Mouse (Mus musculus) lung, postnatal 14 days (tissue): ENCODE data around the gene Pygm.
A peak's percentile ranks its signal among the peaks of the same experiment; 100 is the strongest.

ENCODE experiments used
- DNase-seq: peaks from one replicate; pipeline ENCODE4 v3.0.0; 2021

Pygm gene

DNA sequence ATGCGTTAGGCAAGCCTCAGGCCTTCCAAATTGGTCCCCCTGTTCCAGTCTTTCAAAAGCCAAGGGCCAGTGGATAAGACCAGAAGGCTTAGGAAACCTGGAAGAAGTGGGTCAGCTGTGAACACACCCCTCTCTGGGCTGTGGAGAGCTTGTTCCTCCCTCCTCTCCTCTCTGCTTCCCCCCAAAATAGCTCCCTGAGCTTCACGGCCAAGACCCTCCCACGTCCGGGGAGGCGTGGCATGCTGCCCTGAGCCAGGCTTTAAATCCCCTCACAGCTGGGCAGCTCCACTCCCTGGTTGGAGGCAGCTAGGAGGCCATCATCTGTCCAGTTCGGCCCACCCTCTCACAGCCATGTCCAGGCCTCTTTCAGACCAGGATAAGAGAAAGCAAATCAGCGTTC is at the start of gene Pygm:
Gene Pygm, plus strand, starts transcription at position 272 of the 400 bp plus-strand sequence.
- DNase-seq: peak; percentile 78

DNA sequence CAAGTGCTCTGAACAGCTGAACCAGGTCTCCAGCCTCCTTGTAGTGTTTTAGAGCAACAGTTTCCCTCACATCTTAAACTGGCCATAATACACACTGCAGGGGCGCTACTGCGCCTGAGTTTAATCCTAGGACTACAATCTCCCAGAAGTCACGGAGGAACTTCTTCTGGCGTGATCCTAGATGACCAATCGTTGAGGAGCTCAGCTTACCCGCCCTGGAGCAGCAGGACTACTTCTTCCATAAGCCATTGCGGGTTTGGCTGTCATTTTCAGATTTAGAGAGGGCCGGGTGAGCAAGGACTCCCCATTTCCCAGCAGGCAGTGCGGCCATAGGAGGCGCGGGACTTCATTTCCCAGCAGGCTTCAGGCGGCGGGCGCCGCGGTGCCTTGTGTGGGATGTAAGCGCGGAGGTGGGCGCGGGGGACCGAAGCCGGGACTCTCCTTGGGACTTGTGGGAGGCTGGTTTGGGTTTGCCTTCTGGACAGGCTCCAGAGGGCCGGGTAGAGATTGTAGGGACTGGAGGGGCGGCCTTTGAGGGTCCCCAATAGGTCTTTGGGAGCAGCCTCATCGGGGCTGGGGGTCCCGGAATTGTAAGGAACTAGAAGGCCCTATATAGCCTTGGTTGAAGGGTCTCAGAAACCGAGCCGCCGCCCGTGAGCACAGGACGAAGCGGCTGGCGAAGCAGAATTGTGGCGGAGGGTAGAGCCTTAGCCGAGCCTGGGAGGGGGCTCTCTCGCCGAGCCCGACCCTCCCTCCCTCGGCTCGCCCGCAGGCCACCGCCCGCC is 49.3 kb upstream of the Pygm start, which contains the start of gene Men1:
Gene Men1, plus strand, starts transcription at position 307 of the 785 bp plus-strand sequence.
- peak; percentile 91 for DNase-seq

DNA sequence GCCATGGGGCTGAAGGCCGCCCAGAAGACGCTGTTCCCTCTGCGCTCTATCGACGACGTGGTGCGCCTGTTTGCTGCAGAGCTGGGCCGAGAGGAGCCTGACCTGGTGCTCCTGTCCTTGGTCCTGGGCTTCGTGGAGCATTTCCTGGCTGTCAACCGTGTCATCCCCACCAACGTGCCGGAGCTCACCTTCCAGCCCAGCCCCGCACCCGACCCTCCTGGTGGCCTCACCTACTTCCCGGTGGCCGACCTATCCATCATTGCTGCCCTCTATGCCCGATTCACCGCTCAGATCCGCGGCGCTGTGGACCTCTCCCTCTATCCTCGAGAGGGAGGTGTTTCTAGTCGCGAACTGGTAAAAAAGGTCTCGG is 48.8 kb upstream of the Pygm start:
- no peak for DNase-seq

DNA sequence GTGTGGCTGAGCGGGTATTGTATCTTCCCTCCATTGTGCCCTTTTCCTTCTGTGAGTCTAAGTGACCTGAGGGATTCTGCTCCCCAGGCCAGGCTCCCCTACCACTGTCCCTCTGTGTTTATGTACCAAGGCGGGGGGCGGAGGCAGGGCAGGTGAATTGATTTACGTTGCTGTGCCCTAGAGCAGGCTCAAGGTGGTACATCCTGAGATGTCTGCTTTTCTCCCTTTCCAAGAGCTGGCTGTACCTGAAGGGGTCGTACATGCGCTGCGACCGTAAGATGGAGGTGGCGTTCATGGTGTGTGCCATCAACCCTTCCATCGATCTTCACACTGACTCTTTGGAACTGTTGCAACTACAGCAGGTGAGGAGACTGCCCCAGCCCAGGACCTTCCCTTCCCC is 47.3 kb upstream of the Pygm start:
- DNase-seq: no peak

DNA sequence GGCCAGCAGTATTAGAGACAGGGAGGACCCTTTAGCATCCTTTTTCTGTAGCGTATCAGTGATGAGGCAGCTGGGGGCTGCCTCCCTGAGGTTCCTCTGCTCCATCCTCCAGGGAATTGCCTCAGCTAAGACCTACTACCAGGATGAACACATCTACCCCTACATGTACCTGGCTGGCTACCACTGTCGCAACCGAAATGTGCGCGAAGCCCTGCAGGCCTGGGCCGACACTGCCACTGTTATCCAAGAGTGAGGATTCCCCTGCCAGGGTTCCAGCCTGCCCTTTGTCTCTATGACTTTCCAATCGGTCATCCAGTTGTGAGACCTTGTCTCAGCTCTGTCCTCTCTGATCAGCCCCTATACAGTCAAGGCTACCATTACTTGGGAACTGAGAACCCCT is 46.0 kb upstream of the Pygm start:
- no peak for DNase-seq

DNA sequence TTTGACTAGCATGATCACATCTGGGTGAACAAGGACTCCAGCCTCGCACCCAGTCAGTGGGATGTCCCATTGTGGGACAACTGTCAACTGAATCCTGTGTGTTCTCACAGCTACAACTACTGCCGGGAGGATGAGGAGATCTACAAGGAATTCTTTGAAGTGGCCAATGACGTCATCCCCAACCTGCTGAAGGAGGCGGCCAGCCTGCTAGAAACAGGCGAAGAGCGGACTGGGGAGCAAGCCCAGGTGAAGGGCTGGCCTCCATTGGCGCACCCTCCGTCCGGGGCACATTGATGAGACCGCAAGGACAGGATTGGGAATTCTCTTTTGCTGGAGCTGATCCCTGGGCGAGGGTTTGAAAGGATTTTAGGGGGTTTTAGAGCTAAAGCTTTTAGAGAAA is 45.5 kb upstream of the Pygm start:
- no peak for DNase-seq

DNA sequence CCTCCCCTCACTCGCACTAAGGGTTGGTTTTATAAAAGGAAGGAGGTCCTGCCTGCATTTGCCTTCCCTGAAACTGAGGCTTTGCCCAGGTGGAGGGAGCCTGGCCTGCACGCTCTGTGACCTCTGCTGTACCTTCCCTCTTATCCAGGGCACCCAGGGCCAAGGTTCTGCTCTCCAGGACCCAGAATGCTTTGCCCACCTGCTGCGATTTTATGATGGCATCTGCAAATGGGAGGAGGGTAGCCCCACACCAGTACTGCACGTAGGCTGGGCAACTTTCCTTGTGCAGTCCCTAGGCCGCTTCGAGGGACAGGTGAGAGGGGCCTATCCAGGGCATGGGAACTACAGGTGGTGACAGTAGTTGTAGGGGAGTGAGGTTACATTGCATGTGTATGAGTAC is 45.0 kb upstream of the Pygm start:
- DNase-seq: no peak

DNA sequence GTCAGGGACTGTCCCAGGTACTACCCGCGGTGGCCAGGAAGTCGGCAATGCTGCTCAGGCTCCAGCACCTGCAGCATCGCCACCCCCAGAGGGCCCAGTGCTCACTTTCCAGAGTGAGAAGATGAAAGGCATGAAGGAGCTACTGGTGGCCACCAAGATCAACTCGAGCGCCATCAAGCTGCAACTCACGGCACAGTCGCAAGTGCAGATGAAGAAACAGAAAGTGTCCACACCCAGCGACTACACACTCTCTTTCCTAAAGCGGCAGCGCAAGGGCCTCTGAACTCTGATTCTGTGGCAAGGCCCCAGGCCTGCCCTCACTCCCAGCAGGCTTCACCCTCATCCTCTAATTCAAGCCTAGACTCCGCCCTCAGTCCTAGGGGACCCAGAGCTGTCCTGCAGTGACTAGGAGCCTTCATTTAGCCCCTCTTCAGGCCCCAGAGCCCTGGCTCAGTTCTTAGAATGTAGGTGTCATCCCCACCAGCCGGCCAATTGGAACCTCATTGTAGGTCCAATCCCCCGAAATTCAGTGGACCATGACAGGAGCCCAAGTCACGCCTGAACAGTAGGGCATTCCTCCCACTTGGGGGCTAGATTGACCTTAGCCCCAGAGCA is 44.2 kb upstream of the Pygm start:
- DNase-seq: peak; percentile 59

DNA sequence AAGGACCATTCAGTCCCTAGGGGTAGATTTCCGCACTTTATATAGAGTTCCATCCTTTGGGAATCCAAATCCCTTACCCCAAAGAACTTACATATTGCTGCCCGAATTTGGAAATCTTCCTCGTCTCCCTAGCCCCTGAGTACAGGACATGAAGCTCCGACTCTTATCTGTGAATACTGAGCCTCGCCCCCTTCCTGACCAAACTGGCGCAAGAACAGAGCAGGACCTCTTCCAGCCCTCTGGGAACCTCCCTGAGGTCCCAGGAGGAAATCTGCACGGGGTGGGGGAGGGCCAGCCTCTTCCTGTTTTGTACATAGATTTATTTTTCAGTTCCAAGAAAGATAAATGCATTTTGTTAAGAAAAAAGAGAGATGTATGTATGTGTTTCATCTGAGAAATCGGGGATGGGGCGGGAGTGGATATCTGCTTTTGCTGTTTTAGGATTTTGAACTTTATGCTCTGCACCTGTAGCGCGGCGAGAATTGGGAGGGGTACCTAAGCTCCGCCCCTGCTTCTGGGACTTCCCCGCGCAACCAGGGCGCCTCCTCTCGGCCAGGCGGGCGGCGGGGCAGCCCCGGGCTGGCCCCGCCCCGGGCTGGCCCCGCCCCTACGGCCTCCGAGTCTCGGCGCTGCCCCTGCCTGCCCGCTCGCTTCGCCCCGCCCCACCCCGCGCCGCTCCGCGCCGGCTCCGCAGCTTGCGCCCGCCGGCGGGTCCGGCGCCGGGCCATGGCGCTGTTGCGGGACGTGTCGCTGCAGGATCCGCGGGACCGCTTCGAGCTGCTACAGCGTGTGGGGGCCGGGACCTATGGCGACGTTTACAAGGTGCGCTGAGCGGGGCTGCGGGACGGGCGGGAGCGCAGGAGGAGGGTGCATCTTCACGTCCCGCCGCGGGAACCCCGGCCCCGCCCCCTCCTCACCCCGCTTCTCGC is 43.4 kb upstream of the Pygm start, which contains the start of gene Map4k2:
Gene Map4k2, plus strand, starts transcription at position 612 of the 929 bp plus-strand sequence.
- DNase-seq: peak; percentile 91

DNA sequence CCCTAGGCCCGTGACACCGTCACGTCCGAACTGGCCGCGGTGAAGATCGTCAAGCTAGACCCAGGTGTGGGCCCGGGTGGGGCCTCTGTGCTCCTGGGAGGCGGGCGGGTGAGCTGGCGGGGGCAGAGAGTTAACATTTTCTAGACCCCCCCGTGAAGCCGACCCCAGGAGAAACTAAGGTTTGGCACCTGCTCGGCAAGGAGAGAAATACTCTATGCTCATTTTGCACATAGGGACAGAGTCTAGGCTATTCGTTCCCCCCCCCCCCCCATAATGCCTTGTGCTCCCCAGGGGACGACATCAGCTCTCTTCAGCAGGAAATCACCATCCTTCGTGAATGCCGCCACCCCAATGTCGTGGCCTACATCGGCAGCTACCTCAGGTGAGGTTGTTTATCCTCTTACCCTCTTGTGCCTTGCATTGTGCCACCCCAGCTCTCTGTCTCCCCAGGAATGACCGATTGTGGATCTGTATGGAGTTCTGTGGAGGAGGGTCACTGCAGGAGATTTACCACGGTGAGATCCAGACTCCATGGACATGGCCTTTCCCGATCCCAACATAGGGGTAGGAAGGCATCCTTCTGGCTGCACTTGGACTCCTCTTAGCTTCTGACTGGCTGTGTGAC is 42.6 kb upstream of the Pygm start:
- no peak for DNase-seq

DNA sequence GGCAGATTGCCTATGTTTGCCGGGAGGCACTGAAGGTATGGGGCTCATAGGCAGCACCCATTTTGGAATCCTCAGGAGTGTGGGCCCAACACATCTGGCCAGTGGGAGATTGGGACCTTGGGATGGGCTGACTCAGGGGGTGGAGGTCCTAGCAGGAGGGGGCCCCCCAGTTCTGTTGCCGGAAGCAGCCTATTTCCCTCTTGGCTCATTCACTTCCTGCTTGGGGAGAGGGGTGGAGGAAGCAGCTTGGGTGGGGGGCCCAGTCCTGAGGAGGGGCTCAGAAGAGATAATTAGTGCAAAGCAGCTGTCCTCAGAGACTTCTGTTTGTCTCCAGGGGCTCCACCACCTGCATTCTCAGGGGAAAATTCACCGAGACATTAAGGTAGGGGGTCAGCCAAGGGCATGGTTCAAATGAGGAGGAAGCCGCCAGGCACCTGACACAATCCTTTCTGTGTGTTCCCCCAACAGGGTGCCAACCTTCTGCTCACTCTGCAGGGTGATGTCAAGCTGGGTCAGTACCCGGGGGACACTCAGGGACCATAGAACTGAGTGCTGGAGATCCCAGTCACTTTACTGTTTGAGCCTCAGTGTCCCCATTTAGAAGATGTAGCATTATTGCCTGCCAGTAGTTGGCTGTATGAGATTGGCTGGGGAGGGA is 41.8 kb upstream of the Pygm start:
- DNase-seq: no peak

DNA sequence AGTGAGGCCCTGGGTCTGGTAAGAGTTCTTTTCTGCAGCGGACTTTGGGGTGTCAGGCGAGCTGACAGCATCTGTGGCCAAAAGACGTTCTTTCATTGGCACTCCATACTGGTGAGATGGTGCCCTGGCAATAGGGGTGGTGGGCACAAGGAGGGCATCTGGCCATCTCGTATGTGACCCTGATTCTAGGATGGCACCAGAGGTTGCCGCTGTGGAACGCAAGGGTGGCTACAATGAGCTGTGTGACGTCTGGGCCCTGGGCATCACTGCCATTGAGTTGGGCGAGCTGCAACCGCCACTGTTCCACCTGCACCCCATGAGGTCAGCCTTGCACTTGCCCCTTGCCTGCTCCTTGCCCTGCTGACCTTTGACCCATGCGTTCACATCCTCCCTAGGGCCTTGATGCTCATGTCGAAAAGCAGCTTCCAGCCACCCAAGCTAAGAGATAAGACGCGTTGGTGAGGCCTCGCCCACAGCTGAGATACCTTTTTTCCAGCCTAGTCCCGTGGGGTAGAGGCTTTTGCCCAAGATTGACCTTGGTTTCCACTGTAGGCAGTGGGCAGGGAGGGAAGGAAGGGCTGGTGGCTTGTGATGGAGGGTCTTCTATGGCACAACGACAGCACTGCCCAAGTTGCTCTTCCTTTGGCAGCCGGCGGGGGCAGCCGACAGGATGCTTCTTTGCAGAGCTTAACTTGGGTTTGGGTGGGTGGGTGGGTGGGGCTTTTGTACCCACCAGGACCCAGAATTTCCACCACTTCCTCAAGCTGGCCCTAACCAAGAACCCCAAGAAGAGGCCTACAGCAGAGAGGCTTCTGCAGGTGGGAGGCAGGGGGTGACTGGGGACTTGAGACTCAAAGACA is 40.9 kb upstream of the Pygm start:
- no peak for DNase-seq

DNA sequence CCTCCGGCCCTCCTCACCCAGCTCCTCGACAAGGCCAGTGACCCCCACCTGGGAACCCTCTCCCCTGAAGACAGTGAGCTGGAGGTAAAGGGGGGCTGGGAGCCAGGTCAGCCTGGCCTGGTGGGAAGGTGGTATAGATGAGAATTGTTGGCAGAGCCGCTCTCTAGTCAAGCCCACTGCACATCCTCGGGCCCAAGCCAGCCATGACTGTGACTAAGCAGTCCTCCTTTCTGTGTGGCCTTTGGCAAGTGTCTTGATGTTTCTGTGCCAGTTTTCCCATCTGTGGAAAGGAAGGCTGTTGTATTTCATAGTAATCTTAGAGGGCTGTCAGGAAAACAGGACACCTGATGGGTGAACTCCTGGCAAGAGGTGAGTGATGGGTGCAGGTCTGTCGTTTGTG is 40.2 kb upstream of the Pygm start:
- DNase-seq: no peak

DNA sequence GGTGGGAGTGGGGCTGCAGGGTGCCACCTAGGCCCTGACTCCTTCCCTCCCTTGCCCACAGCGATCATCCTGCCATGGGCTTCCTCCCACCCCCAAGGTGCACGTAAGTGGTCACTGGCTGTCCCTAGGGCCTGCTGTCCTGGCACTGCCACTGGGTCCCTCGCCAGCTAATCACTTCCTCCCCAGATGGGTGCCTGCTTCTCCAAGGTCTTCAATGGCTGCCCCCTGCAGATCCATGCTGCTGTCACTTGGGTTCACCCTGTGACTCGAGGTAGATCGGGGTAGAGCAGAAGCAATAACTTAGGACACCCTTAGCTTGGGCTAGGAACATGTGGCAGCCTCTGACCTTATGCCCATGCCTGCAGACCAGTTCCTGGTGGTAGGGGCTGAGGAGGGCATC is 38.2 kb upstream of the Pygm start:
- DNase-seq: no peak

DNA sequence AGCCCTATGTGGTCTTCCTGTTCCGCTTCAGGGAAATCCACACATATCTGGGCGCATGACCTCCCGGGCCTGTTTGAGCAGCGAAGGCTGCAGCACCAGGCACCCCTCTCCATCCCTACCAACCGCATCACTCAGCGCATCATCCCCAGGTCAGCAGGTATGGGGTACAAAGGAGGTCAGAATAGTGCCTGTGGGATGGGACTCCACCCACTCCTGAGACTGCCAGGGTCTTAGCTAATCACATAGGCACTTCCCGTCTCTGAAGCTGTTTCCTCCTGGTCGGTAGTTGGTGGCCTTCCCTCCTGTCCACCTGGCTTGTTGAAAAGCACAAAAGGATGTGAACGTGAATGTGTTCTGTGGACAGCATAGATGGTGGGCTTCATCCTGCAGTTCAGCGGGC is 37.5 kb upstream of the Pygm start:
- DNase-seq: no peak

DNA sequence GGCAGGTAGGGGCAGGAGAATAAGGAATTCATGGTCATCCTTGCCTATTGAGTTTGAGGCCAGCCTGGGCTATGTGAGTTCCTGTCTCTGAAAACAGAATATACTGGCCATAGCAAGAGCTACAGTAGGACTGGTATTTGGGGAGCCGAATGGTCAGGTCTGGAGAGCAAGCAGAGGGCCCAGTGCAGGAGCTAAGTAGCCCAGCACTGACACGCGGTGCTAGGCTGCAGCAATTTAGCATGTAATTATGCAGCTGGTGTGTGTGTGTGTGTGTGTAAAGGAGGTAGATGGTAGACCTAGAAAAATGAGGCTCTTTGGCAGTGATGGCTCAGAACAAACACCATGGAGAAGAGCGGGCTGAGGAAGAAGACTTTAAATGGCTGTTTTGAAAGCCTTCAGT is 36.6 kb upstream of the Pygm start:
- DNase-seq: no peak

DNA sequence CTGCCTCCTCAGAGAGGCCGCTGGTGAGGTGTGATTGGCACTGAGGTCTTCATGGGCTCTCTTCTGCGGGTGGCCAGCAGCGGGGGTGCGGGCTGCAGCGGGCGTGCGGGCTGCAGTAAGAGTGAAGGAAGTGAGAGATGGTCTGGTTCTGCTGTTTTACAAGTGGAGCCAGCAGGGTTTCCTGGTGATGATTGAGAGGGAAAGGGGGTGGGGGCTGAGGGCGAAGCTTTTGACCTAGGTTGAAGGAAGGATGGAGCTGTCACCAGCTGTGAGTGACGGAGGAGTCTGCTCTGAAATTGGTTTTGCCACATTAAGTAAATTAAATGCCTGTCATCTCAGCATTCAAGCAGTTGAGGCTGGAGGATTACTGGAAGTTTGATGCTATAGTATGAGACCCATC is 35.5 kb upstream of the Pygm start:
- DNase-seq: no peak

DNA sequence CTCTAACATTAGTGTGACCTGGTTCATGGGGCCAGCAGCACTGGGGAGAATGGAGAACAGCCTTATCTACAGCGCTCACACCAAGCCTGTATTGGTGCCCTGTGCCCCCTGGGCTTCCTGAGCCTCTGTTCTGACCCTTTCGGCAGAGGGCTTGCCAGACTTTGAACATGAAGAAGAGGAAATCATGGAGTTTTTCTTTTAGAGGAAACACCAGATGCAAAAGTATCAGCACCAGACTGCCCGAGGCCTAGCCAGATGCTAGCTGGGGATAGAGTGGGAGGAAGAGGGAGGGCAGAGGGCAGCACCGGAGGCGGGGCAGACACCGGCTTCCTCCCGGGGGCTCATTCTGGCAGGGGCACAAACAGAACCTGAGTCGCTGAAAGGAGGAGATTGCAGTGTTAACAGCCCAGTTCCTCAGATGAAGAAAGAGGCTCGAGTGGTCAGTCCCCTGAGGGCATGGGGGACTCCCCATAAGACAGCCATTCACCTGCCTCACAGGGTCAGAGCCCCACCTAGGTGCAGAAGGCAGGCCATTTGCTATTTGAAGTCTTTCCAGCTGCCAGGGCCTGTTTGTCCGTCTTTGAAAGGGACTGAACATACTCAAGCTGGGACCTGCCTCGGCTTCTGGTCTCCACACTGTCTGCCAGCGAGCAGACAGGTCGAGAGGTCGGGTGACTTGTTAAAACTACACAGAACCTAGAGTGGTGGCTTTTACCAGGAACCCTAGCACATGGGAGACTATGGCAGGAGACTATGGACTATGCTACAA is 34.8 kb upstream of the Pygm start:
- no peak for DNase-seq

DNA sequence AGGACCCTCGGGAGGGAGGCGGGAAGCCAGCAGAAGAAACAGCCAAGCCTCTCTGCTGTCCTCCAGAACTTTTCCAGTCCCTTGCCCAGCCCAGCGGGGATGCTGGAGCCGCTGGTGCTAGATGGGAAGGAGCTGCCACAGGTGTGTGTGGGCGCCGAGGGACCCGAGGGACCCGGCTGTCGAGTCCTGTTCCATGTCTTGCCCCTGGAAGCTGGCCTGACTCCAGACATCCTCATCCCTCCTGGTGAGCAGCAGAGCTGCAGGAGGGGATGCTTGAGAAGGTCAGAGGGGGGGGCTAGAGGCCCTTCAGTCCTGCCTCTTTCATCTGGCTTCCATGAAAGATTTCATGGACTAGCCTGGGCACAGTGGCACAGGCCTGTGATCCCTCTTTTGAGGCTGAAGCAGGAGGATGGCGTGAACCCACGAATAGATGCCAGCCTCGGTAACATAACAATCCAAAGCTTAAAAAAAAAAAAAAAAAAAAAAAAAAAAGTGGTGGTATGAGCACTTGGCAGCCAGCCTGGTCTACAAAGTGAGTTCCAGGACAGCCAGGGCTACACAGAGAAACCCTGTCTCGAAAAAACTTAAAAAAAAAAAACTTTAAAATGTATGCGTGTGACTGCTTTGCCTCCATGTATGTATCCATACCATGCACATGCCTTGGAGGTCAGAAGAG is 32.6 kb upstream of the Pygm start:
- DNase-seq: no peak

DNA sequence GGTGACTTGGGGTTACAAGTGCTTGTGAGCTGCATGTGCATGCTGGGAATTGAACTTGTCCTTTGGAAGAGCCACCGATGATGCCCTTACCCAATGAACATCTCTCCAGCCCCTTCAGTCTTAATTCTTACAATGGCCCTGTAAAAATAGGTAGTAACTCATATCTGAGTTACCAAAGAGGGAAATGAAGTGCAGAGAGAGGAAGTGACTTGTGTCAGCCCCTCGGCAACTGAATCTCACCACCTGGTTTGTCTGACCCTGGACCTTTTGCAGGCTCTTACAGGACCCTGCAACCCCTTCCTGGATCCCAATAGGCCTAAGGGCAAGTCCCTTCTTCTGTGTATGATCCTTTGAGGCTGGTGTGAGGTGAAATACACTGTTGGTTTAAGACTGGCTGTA is 32.1 kb upstream of the Pygm start:
- DNase-seq: no peak
